Mouse (Mus musculus) hindbrain, embryonic 16.5 days (tissue): ENCODE results near the gene Neurod6. TPM values are rescaled to one million over a fixed set of nuclear protein-coding genes. Genes with fewer than 3 reads are reported as not detected.
A peak's percentile ranks its signal among the peaks of the same experiment; 100 is the strongest.

Source experiments
- ATAC-seq: fragments of 200-750 bp; cut with Nextera tagmentation; 2 replicates; pipeline ENCODE4 v1.8.0; 2017; ENCODE audit warnings: moderate TSS enrichment, moderate library complexity
- H3K27ac ChIP-seq: fragments of 300-500 bp; sonication (generic); 2 replicates; pipeline ENCODE4 v1.5.1; 2014; ENCODE audit warnings: low read depth, mild to moderate bottlenecking, control low read depth, low read length, moderate library complexity
- H3K27me3 ChIP-seq: fragments of 300-500 bp; sonication (generic); replicated peaks from 2 replicates; pipeline ENCODE4 v1.6.1; 2014; ENCODE audit warnings: low read length; ENCODE audit not compliant: control insufficient read depth, insufficient read depth
- H3K36me3 ChIP-seq: fragments of 300-500 bp; sonication (generic); 2 replicates; pipeline ENCODE4 v1.6.1; 2014; ENCODE audit warnings: mild to moderate bottlenecking, low read length, moderate library complexity, mixed read lengths; ENCODE audit not compliant: control insufficient read depth, insufficient read depth
- H3K4me1 ChIP-seq: fragments of 300-500 bp; sonication (generic); 2 replicates; pipeline ENCODE4 v1.6.1; 2014; ENCODE audit warnings: low read depth, low read length; ENCODE audit not compliant: control insufficient read depth, insufficient read depth
- H3K4me2 ChIP-seq: fragments of 300-500 bp; sonication (generic); 2 replicates; pipeline ENCODE4 v1.6.1; 2014; ENCODE audit warnings: mild to moderate bottlenecking, low read length, control low read depth, moderate library complexity
- H3K4me3 ChIP-seq: fragments of 300-500 bp; sonication (generic); 2 replicates; pipeline ENCODE4 v1.5.1; 2014; ENCODE audit warnings: mild to moderate bottlenecking, low read length, control low read depth, moderate library complexity
- H3K9ac ChIP-seq: fragments of 300-500 bp; sonication (generic); 2 replicates; pipeline ENCODE4 v1.6.1; 2014; ENCODE audit warnings: low read depth, mild to moderate bottlenecking, control low read depth, low read length, moderate library complexity
- H3K9me3 ChIP-seq: fragments of 300-500 bp; sonication (generic); 2 replicates; pipeline ENCODE4 v1.6.1; 2014; ENCODE audit warnings: mild to moderate bottlenecking, low read length, moderate library complexity; ENCODE audit not compliant: control insufficient read depth
- WGBS: fragments of 180-500 bp; shearing (Covaris S2); extraction: QIAGEN DNeasy Blood & Tissue Kit; methylation state at CpG from one replicate; pipeline ENCODE4 v1.1.7; 2014; 5-methylcytosine and 5-hydroxymethylcytosine counted together
- polyA plus RNA-seq: library from polyadenylated mRNA; unstranded; fragments of >200 nt; fragmentation: Nextera tagmentation; extraction: Ambion mirVana; gene quantifications from 2 replicates; pipeline ENCODE4 v1.2.1, GENCODE M21; 2015

Gene Neurod6
- polyA plus RNA-seq, 1 experiment from 2014 or later, result 33.5 TPM

DNA sequence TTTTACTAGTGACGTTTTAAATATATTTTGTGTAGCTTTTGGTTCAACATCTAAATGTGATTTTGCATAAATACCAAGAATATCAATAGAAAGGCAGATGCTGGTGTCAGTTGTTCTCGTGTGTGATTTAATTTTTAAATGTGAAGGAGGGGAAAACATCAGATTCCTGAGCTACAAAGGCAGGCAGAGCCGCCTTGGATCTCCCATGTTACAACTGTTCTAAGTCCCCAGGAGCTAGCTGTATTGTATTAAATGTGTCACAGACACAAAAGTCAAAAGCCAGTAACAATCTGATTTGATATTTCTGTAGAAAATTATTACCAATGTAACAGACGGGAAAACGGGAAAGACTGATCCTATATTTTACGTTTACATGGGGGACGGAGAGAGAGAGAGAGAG, 1.8 kb upstream of the Neurod6 start:
- no peak for ATAC-seq
- 75% methylated on average over 7 of the region's 7 CpGs for WGBS
- peaks cover 2% of the 10 kb centered on the region; the same call in 1 of the 2 replicates for H3K4me1 ChIP-seq
- H3K27ac ChIP-seq, result no peak overlapping the region
- H3K4me3 ChIP-seq, result no peak overlapping the region
- no peak overlapping the region for H3K4me2 ChIP-seq
- H3K9me3 ChIP-seq, result no peaks in the 10 kb centered on the region
- no peaks in the 10 kb centered on the region for H3K36me3 ChIP-seq
- no peak overlapping the region for H3K9ac ChIP-seq
- no peaks in the 10 kb centered on the region for H3K27me3 ChIP-seq

DNA sequence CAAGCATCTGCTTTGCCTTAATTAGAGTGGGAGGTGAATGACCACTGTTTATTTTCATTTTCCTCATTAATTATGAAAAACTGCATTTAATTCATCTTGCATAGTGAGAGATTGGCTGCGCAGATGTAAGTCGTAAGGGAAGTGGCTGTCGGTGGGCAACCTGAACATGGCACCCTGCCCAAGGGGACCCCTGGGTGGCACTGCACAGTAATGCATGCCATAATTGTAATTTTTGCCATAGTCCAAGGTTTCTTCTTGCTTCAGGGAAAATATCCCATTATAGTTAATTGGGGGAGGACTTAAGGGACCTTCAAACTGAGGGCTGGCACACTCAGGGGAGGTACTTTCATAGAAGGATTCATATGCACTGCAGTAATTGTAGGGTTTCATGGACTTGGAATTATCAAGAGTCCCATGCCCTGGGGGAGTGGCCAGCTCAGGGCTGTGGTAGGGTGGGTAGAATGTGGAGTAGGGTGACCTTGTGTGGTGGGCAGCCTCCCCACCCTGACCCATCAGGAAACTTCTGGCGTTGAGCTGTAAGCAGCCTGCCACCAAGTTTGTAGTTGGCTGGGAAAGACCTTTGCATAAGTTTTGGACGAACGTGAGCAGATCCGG, 2.4 kb downstream of the Neurod6 start:
- Histone ChIP-seq H3K9ac (no peak overlapping the region), H3K4me2 (peak overlapping the region; percentile 36), H3K36me3 (no peaks in the 10 kb centered on the region), H3K9me3 (no peaks in the 10 kb centered on the region), H3K4me1 (peaks cover 14% of the 10 kb centered on the region), H3K27ac (no peak overlapping the region), H3K4me3 (peak overlapping the region; percentile 0), H3K27me3 (no peaks in the 10 kb centered on the region)
- WGBS, result 65% methylated on average over 7 of the region's 7 CpGs
- no peak for ATAC-seq

DNA sequence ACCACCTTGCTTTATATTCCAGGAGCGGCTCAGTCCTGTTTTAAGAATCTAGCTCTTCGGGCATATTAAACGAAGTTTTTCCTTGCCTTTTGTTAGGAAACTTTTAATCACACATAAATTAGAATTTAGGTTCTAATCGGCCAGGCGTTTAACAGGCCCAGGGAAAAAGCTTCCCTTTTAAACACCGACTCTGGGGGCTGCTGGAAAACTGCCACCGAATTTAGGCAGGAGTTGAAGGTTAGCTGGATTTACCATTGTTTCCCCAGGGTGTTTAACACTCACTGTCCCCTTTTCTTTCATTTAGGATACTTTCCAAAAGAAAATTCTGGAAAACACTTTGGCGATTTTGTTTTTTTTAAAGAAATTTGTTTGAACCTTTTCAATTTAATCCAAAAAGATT, 3.7 kb downstream of the Neurod6 start:
- Histone ChIP-seq H3K27me3 (no peaks in the 10 kb centered on the region), H3K27ac (no peak overlapping the region; the same call in 1 of the 2 replicates), H3K36me3 (no peaks in the 10 kb centered on the region)

GRCm38 (mm10) chr6:55676663-55677311, 4.3 kb downstream of the Neurod6 start:
- Histone ChIP-seq H3K36me3 (no peaks in the 10 kb centered on the region), H3K4me2 (peak overlapping the region; percentile 73), H3K4me3 (peak overlapping the region; percentile 39), H3K9ac (peak overlapping the region; percentile 62), H3K4me1 (peaks cover 12% of the 10 kb centered on the region), H3K9me3 (no peaks in the 10 kb centered on the region), H3K27ac (peak overlapping the region; percentile 46; the same call in 1 of the 2 replicates), H3K27me3 (no peaks in the 10 kb centered on the region)
- WGBS, result 2% methylated on average over 27 of the region's 27 CpGs
- ATAC-seq, result peak; percentile 77

More for the DNA sequence above, 3.7 kb downstream of the Neurod6 start:
- Histone ChIP-seq H3K4me2 (peak overlapping the region; percentile 73), H3K4me1 (peaks cover 14% of the 10 kb centered on the region), H3K9me3 (no peaks in the 10 kb centered on the region), H3K4me3 (peak overlapping the region; percentile 39), H3K9ac (peak overlapping the region; percentile 62)
- ATAC-seq, result no peak
- WGBS, result 18% methylated on average over 8 of the region's 8 CpGs

DNA sequence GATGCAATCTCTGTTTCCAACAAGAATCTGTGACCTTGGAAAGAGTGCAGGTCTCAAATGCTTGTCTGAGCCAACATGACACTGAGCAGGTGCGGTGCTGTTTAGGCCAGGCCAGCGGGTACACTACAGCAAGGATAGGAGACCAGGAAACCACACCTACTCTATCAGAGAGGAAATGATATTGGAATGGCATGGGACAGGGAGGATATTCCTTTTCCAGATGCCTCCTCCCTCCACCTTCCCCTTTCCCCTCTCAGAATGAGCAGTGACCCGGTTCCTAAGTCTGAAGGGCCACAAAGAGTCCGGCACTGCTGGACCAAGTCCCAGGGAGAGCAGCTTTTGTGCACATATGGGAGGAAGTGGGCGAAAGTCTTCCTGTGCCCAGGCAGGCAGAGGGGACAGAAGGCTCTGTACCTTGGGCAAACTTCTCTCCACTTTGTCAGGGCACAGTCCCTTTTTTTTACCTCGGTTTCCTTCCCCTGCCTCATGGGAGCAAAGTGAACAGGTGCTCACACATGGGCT, 4.9 kb downstream of the Neurod6 start:
- ATAC-seq, result peak; percentile 4; the same call in 1 of the 2 replicates
- no peaks in the 10 kb centered on the region for H3K27me3 ChIP-seq
- no peak overlapping the region for H3K4me3 ChIP-seq
- no peaks in the 10 kb centered on the region for H3K9me3 ChIP-seq
- peaks cover 12% of the 10 kb centered on the region for H3K4me1 ChIP-seq
- H3K4me2 ChIP-seq, result peak overlapping the region; percentile 73
- peak overlapping the region; percentile 46; the same call in 1 of the 2 replicates for H3K27ac ChIP-seq
- 63% methylated on average over 6 of the region's 6 CpGs for WGBS
- H3K9ac ChIP-seq, result peak overlapping the region; percentile 62
- H3K36me3 ChIP-seq, result no peaks in the 10 kb centered on the region

GRCm38 (mm10) chr6:55667801-55668200, 13.3 kb downstream of the Neurod6 start:
- no peaks in the 10 kb centered on the region for H3K36me3 ChIP-seq
- H3K4me3 ChIP-seq, result no peak overlapping the region
- no peak overlapping the region for H3K9ac ChIP-seq
- H3K27ac ChIP-seq, result no peak overlapping the region
- H3K4me2 ChIP-seq, result no peak overlapping the region
- H3K27me3 ChIP-seq, result no peaks in the 10 kb centered on the region
- H3K9me3 ChIP-seq, result no peaks in the 10 kb centered on the region
- 73% methylated on average over 3 of the region's 3 CpGs for WGBS
- no peaks in the 10 kb centered on the region for H3K4me1 ChIP-seq
- ATAC-seq, result no peak

- Histone ChIP-seq H3K9me3 (no peaks in the 10 kb centered on the region), H3K9ac (no peak overlapping the region), H3K27ac (no peak overlapping the region), H3K4me2 (no peak overlapping the region), H3K36me3 (no peaks in the 10 kb centered on the region), H3K4me1 (no peaks in the 10 kb centered on the region), H3K27me3 (no peaks in the 10 kb centered on the region), H3K4me3 (no peak overlapping the region)
- 59% methylated on average over 5 of the region's 5 CpGs for WGBS
- ATAC-seq, result no peak
Observed at GRCm38 (mm10) chr6:55661126-55661915, 19.7 kb downstream of the Neurod6 start.

DNA sequence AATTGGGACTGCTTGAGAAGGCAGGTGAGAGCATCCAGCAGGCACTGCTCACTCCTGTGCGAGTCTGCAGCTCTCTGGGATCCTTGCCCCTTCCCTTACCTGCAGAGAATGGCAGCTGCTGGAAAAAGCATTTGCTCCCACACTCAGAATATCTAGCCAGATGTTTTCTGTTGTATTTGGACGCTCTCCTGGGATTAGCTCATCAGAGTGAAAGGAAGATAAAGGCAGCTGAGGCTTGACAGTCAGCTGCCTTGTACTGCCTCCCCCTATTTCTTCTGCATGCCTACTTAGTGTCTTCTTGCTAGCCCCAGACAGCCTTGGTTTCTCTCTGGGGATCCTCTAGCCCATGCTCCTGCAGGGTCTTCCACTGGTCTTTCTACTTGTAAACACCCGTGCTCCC, 31.1 kb downstream of the Neurod6 start:
- no peaks in the 10 kb centered on the region for H3K36me3 ChIP-seq
- peak overlapping the region; percentile 29; the same call in 1 of the 2 replicates for H3K27ac ChIP-seq
- H3K9ac ChIP-seq, result no peak overlapping the region
- H3K27me3 ChIP-seq, result no peaks in the 10 kb centered on the region
- no peak overlapping the region for H3K4me2 ChIP-seq
- ATAC-seq, result 0 out of 2 replicates have a peak, but pooled peaks have one; percentile 41
- no peaks in the 10 kb centered on the region for H3K9me3 ChIP-seq
- no peak overlapping the region for H3K4me3 ChIP-seq
- H3K4me1 ChIP-seq, result peaks cover 19% of the 10 kb centered on the region
- 49% methylated on average over 3 of the region's 3 CpGs for WGBS

DNA sequence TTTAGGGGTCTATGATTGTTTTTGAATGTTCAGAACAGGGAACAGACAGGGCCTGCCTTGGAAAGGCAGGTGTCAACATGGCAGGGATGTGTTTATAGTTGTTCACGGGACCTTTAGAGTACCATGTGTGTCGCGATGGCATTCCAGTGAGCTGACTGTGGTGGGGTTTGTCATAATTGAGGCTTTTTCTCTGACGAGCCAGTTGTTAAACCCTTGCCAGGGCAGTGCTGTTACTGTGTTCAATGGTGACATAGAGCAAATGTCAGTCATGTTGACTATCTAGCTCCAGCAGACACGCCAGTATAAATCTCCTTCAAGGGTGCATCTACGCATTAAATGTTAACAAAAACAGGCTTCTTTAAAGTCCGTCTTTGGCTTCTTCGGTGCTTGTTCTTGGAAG, 31.5 kb downstream of the Neurod6 start:
- Histone ChIP-seq H3K27ac (peak overlapping the region; percentile 29; the same call in 1 of the 2 replicates), H3K9ac (no peak overlapping the region), H3K4me1 (peaks cover 19% of the 10 kb centered on the region), H3K27me3 (no peaks in the 10 kb centered on the region), H3K4me2 (no peak overlapping the region), H3K4me3 (no peak overlapping the region), H3K9me3 (no peaks in the 10 kb centered on the region), H3K36me3 (no peaks in the 10 kb centered on the region)
- ATAC-seq, result 0 out of 2 replicates have a peak, but pooled peaks have one; percentile 18
- 75% methylated on average over 8 of the region's 8 CpGs for WGBS
